Mouse (Mus musculus) monocyte, adult 2 months (primary cell): ENCODE results near the gene Parp16.

ENCODE experiments used
- DNase-seq, 2 experiments: peaks; one replicate each; pipeline ENCODE4 v3.0.0; 2022; ENCODE audit warnings: low spot score in 2 of 2, low read depth in 1 of 2

Parp16 gene

GRCm38 (mm10) chr9:65275810-65276530 is 80.8 kb downstream of the Parp16 start:
- no peak for DNase-seq

GRCm38 (mm10) chr9:65281536-65282151 is 86.5 kb downstream of the Parp16 start:
- no peak for DNase-seq

- no peak for DNase-seq
These were observed 88.1 kb downstream of the Parp16 start for GRCm38 (mm10) chr9:65283301-65283700.

GRCm38 (mm10) chr9:65288252-65288651 is 93.1 kb downstream of the Parp16 start:
- DNase-seq, result peak in 1 of 2 experiments; percentile 6
